16 mouse cellular contexts compared by ENCODE assay signal in the genomic region with DNA sequence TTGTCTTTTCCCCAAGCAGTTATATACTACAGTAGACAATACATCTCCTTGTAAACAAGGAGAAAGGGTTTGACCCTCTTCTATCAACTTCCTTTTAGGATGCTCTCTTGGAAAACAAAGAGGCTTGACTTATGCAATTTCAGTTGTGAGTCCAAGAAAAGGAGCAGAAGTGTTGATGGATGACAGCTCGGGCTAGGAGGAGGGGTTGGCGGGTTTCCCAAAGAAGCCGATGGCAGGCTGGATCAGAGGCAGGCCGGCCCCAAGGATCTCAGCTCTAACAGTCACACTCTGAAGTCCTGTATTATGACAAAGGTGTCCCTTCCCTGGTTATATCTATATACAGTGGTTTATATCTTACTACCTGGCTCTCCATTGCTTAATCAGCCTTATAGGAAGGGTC. TPM values are rescaled to one million over a fixed set of nuclear protein-coding genes. Genes with fewer than 3 reads are reported as not detected.
DNase-seq lines count a peak whose midpoint lies in the region; ATAC-seq lines count a peak whose summit lies in the region.
"Had no signal": no experiment of that assay in that cellular context is flagged by ENCODE, and none has a peak within 500 bp of the region (broad histone marks: within the 10 kb centered on the region; RNA-seq: fewer than 3 reads in every experiment).

No protein-coding gene starts in this region.

- no peaks in the 10 kb centered on the region for H3K36me3 ChIP-seq in kidney, embryonic 14.5 days (ENCODE audit: control insufficient read depth, insufficient read depth, low read length)
- H3K36me3 ChIP-seq: forebrain, embryonic 15.5 days; heart, embryonic 15.5 days; midbrain, embryonic 15.5 days had no signal

- H3K4me3 ChIP-seq in kidney, embryonic 14.5 days (ENCODE audit: low read length), result no peak overlapping the region
- H3K4me3 ChIP-seq: forebrain, embryonic 15.5 days; gastrocnemius, adult 2 months; heart, embryonic 15.5 days; layer of hippocampus, adult 2 months; midbrain, embryonic 15.5 days had no signal

- 49% methylated on average over 4 of the region's 4 CpGs for WGBS in kidney, embryonic 14.5 days

- H3K27ac ChIP-seq in kidney, embryonic 14.5 days (ENCODE audit: low read depth, low read length), result peak overlapping the region; percentile 73; the same call in 1 of the 2 replicates
- H3K27ac ChIP-seq: forebrain, embryonic 15.5 days; gastrocnemius, adult 2 months; heart, embryonic 15.5 days; hindbrain, postnatal 0 days; layer of hippocampus, adult 2 months; midbrain, embryonic 15.5 days had no signal

- peak; percentile 38 to 44 for DNase-seq in adrenal gland, postnatal 36 days
- no peak for DNase-seq in adrenal gland, postnatal 25 days
- no peak for DNase-seq in kidney, adult 8-10 months
- DNase-seq in kidney, postnatal 10 days, result peak; percentile 82
- DNase-seq in lung, postnatal 36 days, result peak; percentile 57
- DNase-seq in embryo, embryonic 11 days, result no peak
- DNase-seq: cerebellum, adult 11 months; gastrocnemius, adult 2 months had no signal

- no peaks in the 10 kb centered on the region for H3K27me3 ChIP-seq in kidney, embryonic 14.5 days (ENCODE audit: control insufficient read depth, insufficient read depth, low read length)
- H3K27me3 ChIP-seq: forebrain, embryonic 15.5 days; heart, embryonic 15.5 days; midbrain, embryonic 15.5 days had no signal

- no peaks in the 10 kb centered on the region for H3K9me3 ChIP-seq in kidney, embryonic 14.5 days (ENCODE audit: control insufficient read depth, low read length)
- H3K9me3 ChIP-seq: forebrain, embryonic 15.5 days; heart, embryonic 15.5 days; midbrain, embryonic 15.5 days had no signal

- H3K4me1 ChIP-seq in kidney, embryonic 14.5 days (ENCODE audit: control insufficient read depth, insufficient read depth, low read length), result 0 out of 2 replicates have a peak, but pooled peaks cover 10% of the 10 kb centered on the region
- H3K4me1 ChIP-seq: forebrain, embryonic 15.5 days; midbrain, embryonic 15.5 days had no signal

- ATAC-seq in kidney, embryonic 14.5 days (ENCODE audit: low FRiP score, low TSS enrichment), result 0 out of 2 replicates have a peak, but pooled peaks have one; percentile 55
- no peak for ATAC-seq in frontal cortex, adult (ENCODE audit: low TSS enrichment)
- ATAC-seq: forebrain, embryonic 15.5 days; hindbrain, postnatal 0 days; midbrain, embryonic 15.5 days had no signal

- no peak overlapping the region for H3K9ac ChIP-seq in kidney, embryonic 14.5 days (ENCODE audit: low read depth, low read length)
- H3K9ac ChIP-seq: forebrain, embryonic 15.5 days; heart, embryonic 15.5 days; midbrain, embryonic 15.5 days had no signal

- no peak overlapping the region for H3K4me2 ChIP-seq in kidney, embryonic 14.5 days (replicated peaks; ENCODE audit: low read depth, low read length)
- H3K4me2 ChIP-seq: forebrain, embryonic 15.5 days; heart, embryonic 15.5 days; liver, embryonic 11.5 days; midbrain, embryonic 15.5 days had no signal

RNA-seq across cellular contexts. Expression of a gene that starts 19.9 kb away (rescaled TPM):
- total RNA-seq in adrenal gland, postnatal 36 days (2021), result 10 to 100 TPM; 10.4 to 10.7 TPM
- 9.6 and 11.3 TPM in 2 replicates for total RNA-seq in adrenal gland, postnatal 25 days (2021)
- polyA plus RNA-seq in kidney, embryonic 14.5 days (2014; fragmentation: Nextera tagmentation; extraction: Ambion mirVana), result 18.8 and 21.0 TPM in 2 replicates

RNA-seq across cellular contexts. Expression of a gene that starts 43.7 kb away (rescaled TPM):
- total RNA-seq in adrenal gland, postnatal 36 days (2021), result 100 to 1,000 TPM; 184 to 196 TPM
- 150 and 155 TPM in 2 replicates for total RNA-seq in adrenal gland, postnatal 25 days (2021)
- 578 and 592 TPM in 2 replicates for polyA plus RNA-seq in kidney, embryonic 14.5 days (2014; fragmentation: Nextera tagmentation; extraction: Ambion mirVana)

Comparison
In these comparisons a context has a peak if more than half of its experiments do, and no peak if none do; other contexts are left out.
1. DNase-seq: peak in adrenal gland, postnatal 36 days (2 of 2), kidney, postnatal 10 days (single experiment) and lung, postnatal 36 days (single experiment); none in adrenal gland, postnatal 25 days (single experiment), kidney, adult 8-10 months (0 of 2) and embryo, embryonic 11 days (single experiment).